Mouse (Mus musculus) liver, embryonic 12.5 days (tissue): ENCODE measurements at regions not wholly inside any gene's neighbourhood (a gene's known extent, or its start where the extent isn't known, plus 50 kb on each side); places are given as distances from the start of the nearest gene placed in this dataset.
"Not testable (repeated sequence)": the region's sequence is repeated elsewhere in the genome, so short reads cannot be mapped to it uniquely, and the experiment has no call there.

Experiments
- ATAC-seq: fragments of 200-750 bp; cut with Nextera tagmentation; 2 replicates; pipeline ENCODE4 v1.8.0; 2017; ENCODE audit warnings: moderate number of reproducible peaks, mild to moderate bottlenecking, moderate library complexity
- H3K27ac ChIP-seq: fragments of 300-500 bp; sonication (generic); 2 replicates; pipeline ENCODE4 v1.5.1; 2016; ENCODE audit warnings: mild to moderate bottlenecking
- H3K27me3 ChIP-seq: fragments of 300-500 bp; sonication (generic); replicated peaks from 2 replicates; pipeline ENCODE4 v1.6.1; 2016; ENCODE audit warnings: mild to moderate bottlenecking, moderate library complexity
- H3K36me3 ChIP-seq: fragments of 300-500 bp; sonication (generic); 2 replicates; pipeline ENCODE4 v1.6.1; 2016; ENCODE audit warnings: mild to moderate bottlenecking, moderate library complexity
- H3K4me1 ChIP-seq: fragments of 300-500 bp; sonication (generic); 2 replicates; pipeline ENCODE4 v1.6.1; 2016
- H3K4me2 ChIP-seq: fragments of 300-500 bp; sonication (generic); 2 replicates; pipeline ENCODE4 v1.6.1; 2016; ENCODE audit warnings: mild to moderate bottlenecking, moderate library complexity
- H3K4me3 ChIP-seq: fragments of 300-500 bp; sonication (generic); 2 replicates; pipeline ENCODE4 v1.5.1; 2016; ENCODE audit warnings: mild to moderate bottlenecking, moderate library complexity
- H3K9ac ChIP-seq: fragments of 300-500 bp; sonication (generic); 2 replicates; pipeline ENCODE4 v1.6.1; 2016; ENCODE audit warnings: mild to moderate bottlenecking, moderate library complexity
- H3K9me3 ChIP-seq: fragments of 300-500 bp; sonication (generic); replicated peaks from 2 replicates; pipeline ENCODE4 v1.6.1; 2016; ENCODE audit warnings: mild to moderate bottlenecking, moderate library complexity
- WGBS: fragments of 180-500 bp; shearing (Covaris S2); methylation state at CpG from one replicate; pipeline ENCODE4 v1.1.7; 2016; ENCODE audit not compliant: insufficient replicate concordance; 5-methylcytosine and 5-hydroxymethylcytosine counted together

DNA sequence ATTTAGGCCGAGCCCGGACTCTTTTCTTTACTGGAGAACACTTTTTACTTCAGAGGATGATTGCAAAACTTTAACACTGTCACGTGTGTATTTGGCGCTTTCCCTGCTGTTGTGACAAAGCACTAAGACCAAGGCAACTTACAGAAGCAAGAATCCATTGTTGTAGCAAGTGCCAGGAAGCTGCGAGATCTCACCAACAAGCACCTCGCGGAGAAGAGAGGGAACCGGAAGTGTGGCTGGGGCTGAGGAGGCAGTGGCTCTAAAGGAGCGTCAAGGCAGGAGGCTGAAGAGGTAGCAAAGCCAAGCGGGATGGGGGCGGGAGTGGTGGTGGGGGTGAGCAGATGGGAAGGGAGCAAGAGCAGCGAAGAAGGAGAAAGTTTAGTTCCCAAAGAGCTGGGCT is 121.7 kb upstream of the Ubl3 start:
- ATAC-seq, result no peak

GRCm38 (mm10) chr5:148662281-148662741 is 109.7 kb upstream of the Ubl3 start:
- Histone ChIP-seq H3K27me3 (peaks cover 37% of the 10 kb centered on the region), H3K9ac (no peak overlapping the region), H3K4me2 (no peak overlapping the region), H3K9me3 (peaks cover 7% of the 10 kb centered on the region), H3K36me3 (no peaks in the 10 kb centered on the region), H3K4me1 (no peaks in the 10 kb centered on the region), H3K4me3 (no peak overlapping the region), H3K27ac (no peak overlapping the region)
- WGBS, result 77% methylated on average over 15 of the region's 15 CpGs
- ATAC-seq, result no peak

More for the DNA sequence above, 121.7 kb upstream of the Ubl3 start:
- Histone ChIP-seq H3K9ac (no peak overlapping the region), H3K4me3 (no peak overlapping the region), H3K9me3 (peaks cover 7% of the 10 kb centered on the region), H3K4me1 (peaks cover 1% of the 10 kb centered on the region; the same call in 1 of the 2 replicates), H3K27me3 (no peaks in the 10 kb centered on the region), H3K4me2 (no peak overlapping the region), H3K27ac (no peak overlapping the region), H3K36me3 (no peaks in the 10 kb centered on the region)
- 58% methylated on average over 12 of the region's 12 CpGs for WGBS

DNA sequence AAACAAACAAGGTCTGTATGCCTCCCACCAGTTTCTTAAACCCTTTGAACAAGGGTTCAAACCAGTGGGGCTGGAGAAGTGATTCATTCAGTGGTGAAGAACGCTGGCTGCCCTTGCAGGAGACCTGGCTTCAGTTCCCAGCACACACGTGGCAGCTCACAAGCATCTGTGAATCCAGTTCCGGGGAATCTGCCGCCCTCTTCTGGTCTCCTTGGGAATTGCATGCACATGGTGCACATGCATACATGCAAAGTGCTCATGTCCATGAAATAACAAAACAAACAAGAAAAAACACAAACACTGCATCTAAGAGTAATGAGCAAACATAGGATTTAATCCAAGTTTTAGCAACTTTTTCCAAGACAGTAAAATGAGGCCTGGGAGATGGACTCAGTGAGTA is 108.5 kb upstream of the Ubl3 start:
- no peaks in the 10 kb centered on the region for H3K4me1 ChIP-seq
- no peak overlapping the region for H3K4me2 ChIP-seq
- H3K36me3 ChIP-seq, result no peaks in the 10 kb centered on the region
- H3K4me3 ChIP-seq, result no peak overlapping the region
- no peak for ATAC-seq
- 76% methylated on average over 4 of the region's 4 CpGs for WGBS
- H3K27ac ChIP-seq, result no peak overlapping the region
- peaks cover 26% of the 10 kb centered on the region for H3K27me3 ChIP-seq
- H3K9ac ChIP-seq, result no peak overlapping the region
- peaks cover 7% of the 10 kb centered on the region for H3K9me3 ChIP-seq

DNA sequence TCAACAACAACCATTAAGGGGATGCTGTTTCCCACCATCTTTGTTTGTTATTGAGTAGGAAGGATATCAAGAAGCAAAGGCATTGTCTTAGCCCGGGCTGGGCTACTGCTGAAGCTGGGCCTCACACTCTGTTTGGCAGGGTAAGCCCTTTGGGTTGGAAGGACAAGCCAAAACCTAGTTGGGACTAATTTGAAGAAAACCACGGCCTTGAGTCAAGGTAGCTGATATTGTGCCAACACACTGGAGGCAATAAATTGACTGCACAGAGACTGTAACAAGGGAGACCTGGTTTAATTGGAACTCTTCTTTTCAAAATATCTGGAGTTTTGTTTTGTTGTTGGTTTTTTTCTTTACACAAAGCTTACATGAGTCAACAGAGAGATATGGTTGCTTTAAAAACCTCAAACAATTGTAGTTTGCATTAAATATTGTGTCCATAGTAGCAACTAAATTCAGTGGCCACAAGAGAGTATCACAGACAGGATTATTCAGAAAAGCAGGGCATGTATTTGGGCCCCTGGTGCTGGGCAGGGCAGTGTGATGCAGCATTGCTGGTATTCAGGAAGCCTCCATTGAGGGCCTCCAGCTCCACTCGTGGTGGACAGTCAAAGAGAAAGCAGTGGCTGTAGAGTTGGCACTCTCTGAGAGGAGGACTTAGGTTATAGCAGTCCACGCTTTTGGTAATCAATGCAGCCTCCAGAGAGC is 105.5 kb upstream of the Ubl3 start:
- peaks cover 7% of the 10 kb centered on the region for H3K9me3 ChIP-seq
- no peak overlapping the region for H3K4me2 ChIP-seq
- no peak overlapping the region for H3K27ac ChIP-seq
- no peak overlapping the region for H3K9ac ChIP-seq
- no peak overlapping the region for H3K4me3 ChIP-seq
- ATAC-seq, result no peak
- no peaks in the 10 kb centered on the region for H3K36me3 ChIP-seq
- H3K4me1 ChIP-seq, result no peaks in the 10 kb centered on the region; the same call in 1 of the 2 replicates
- 55% methylated on average over 4 of the region's 4 CpGs for WGBS
- peaks cover 13% of the 10 kb centered on the region for H3K27me3 ChIP-seq

DNA sequence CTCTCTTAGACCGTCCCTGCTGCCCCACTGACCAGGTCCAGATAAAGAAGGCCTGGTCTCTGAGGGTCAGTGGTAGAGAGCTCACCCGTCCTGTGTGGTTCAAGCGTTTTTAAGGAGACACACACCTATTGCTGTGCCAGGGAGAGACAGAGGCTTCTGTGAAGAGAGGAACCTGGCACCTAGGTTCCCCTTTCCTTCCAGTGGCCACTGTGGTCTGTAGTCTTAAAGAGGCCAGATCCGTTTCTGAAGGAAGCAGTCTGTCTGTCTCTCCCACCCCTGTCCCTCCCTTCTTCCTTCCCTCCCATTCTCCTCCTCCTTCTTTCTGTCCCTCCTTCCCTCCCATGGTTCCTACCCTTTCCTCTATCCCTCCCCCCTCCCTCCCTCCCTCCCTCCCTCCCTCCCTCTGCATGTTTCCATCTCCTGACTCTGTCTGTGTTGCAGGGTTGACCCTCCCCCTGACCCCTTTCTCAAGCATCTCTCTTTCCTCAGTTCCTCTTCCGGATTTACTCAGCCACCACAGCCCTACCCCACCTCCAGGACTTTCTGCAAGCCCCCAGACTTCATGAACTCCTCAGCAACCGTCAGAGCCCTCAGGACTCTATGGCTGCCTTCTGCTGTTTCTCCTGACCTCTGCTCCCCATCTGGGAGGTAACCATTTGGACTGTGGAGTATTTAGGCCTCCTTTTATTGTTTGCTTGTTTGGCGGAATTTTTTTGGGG is 100.1 kb upstream of the Ubl3 start:
- H3K36me3 ChIP-seq, result no peaks in the 10 kb centered on the region
- no peak overlapping the region for H3K4me3 ChIP-seq
- H3K4me2 ChIP-seq, result no peak overlapping the region
- no peak overlapping the region for H3K9ac ChIP-seq
- H3K9me3 ChIP-seq, result no peaks in the 10 kb centered on the region
- no peak overlapping the region for H3K27ac ChIP-seq
- ATAC-seq, result no peak
- 39% methylated on average over 6 of the region's 7 CpGs for WGBS
- H3K4me1 ChIP-seq, result no peaks in the 10 kb centered on the region; the same call in 1 of the 2 replicates
- 0 out of 2 replicates have a peak, but pooled peaks cover 4% of the 10 kb centered on the region for H3K27me3 ChIP-seq

DNA sequence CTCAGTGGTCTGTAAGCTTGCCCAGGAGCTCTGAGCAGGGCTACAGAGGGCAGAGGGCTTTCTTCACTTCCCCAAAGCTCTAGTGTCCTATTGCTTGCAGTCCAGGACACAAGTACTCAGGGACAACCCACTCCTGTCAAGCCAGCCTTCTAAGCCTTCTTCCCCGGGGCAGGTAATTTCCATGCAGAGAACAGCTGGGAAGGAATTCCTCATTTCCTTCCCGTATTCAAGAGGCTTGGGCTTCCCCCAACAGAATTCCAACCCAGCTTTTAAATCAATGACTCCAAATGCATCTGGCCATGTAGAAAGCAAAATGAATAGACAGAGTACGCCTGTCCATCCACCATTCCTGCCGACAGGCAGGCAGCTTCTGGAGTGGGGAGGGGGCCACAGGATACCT is 99.1 kb upstream of the Ubl3 start:
- H3K4me3 ChIP-seq, result no peak overlapping the region
- no peak overlapping the region for H3K27ac ChIP-seq
- 52% methylated on average over 4 of the region's 4 CpGs for WGBS
- no peak for ATAC-seq
- H3K9me3 ChIP-seq, result no peaks in the 10 kb centered on the region
- H3K27me3 ChIP-seq, result 0 out of 2 replicates have a peak, but pooled peaks cover 4% of the 10 kb centered on the region
- H3K4me2 ChIP-seq, result no peak overlapping the region
- H3K9ac ChIP-seq, result no peak overlapping the region
- no peaks in the 10 kb centered on the region; the same call in 1 of the 2 replicates for H3K4me1 ChIP-seq
- no peaks in the 10 kb centered on the region for H3K36me3 ChIP-seq

DNA sequence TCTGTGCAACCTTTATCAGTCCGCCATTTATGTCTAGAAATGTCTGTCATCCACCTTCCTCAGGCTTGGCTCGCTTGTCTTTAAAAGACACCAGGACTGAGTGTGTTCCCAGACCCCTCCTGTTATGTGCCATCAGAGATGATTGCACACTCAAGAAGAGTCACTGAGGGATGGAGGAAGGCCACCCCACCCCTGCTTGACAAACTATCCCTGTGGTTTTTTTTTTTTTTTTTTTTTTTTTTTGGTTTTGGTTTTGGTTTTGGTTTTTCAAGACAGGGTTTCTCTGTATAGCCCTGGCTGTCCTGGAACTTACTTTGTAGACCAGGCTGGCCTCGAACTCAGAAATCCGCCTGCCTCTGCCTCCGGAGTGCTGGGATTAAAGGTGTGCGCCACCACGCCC is 97.0 kb upstream of the Ubl3 start:
- H3K27ac ChIP-seq, H3K4me3 ChIP-seq, H3K36me3 ChIP-seq, H3K4me1 ChIP-seq, ATAC-seq, H3K27me3 ChIP-seq, H3K9me3 ChIP-seq, H3K9ac ChIP-seq, H3K4me2 ChIP-seq: not testable (repeated sequence)
- WGBS, result 76% methylated on average over 7 of the region's 7 CpGs

- Histone ChIP-seq H3K4me1 (no peaks in the 10 kb centered on the region; the same call in 1 of the 2 replicates), H3K9ac (no peak overlapping the region), H3K36me3 (no peaks in the 10 kb centered on the region), H3K27ac (no peak overlapping the region), H3K4me3 (no peak overlapping the region), H3K4me2 (no peak overlapping the region), H3K27me3 (0 out of 2 replicates have a peak, but pooled peaks cover 7% of the 10 kb centered on the region), H3K9me3 (0 out of 2 replicates have a peak, but pooled peaks cover 4% of the 10 kb centered on the region)
- 68% methylated on average over 9 of the region's 9 CpGs for WGBS
- ATAC-seq, result no peak
Observed at GRCm38 (mm10) chr5:148649123-148649522, 96.5 kb upstream of the Ubl3 start.

GRCm38 (mm10) chr5:148647644-148648043 is 95.1 kb upstream of the Ubl3 start:
- H3K9ac ChIP-seq, result no peak overlapping the region
- H3K4me3 ChIP-seq, result no peak overlapping the region
- H3K36me3 ChIP-seq, result no peaks in the 10 kb centered on the region
- H3K4me1 ChIP-seq, result no peaks in the 10 kb centered on the region
- WGBS, result 40% methylated on average over 2 of the region's 2 CpGs
- no peak for ATAC-seq
- H3K27ac ChIP-seq, result no peak overlapping the region
- H3K27me3 ChIP-seq, result 0 out of 2 replicates have a peak, but pooled peaks cover 7% of the 10 kb centered on the region
- 0 out of 2 replicates have a peak, but pooled peaks cover 6% of the 10 kb centered on the region for H3K9me3 ChIP-seq
- H3K4me2 ChIP-seq, result no peak overlapping the region

DNA sequence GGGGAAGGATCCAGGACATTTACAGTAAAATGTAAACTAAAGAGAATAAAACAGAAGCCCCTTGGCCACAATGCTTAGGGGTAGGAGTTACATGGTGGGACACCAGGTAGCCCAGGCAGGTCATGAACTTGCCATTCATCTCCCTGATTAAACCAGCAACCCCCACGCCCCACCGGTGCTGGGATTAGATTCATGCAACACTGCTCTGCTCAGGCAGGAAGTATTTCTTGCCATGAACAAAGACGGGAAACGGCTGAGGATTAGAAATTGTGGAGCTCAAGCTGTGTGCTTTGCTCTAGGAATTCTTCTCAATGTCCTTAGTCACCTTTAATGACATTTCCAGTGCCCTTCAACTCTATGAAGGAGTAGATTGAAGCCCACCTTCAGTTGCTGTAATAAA is 93.2 kb upstream of the Ubl3 start:
- Histone ChIP-seq H3K27ac (no peak overlapping the region), H3K4me2 (no peak overlapping the region), H3K4me3 (no peak overlapping the region), H3K27me3 (peaks cover 16% of the 10 kb centered on the region; the same call in 1 of the 2 replicates), H3K36me3 (no peaks in the 10 kb centered on the region), H3K9ac (no peak overlapping the region), H3K9me3 (0 out of 2 replicates have a peak, but pooled peaks cover 6% of the 10 kb centered on the region), H3K4me1 (no peaks in the 10 kb centered on the region)
- ATAC-seq, result no peak
- WGBS, result 60% methylated on average over 4 of the region's 4 CpGs

GRCm38 (mm10) chr5:148645191-148645681 is 92.6 kb upstream of the Ubl3 start:
- no peaks in the 10 kb centered on the region for H3K4me1 ChIP-seq
- no peak overlapping the region for H3K27ac ChIP-seq
- H3K9me3 ChIP-seq, result 0 out of 2 replicates have a peak, but pooled peaks cover 6% of the 10 kb centered on the region
- H3K27me3 ChIP-seq, result peaks cover 16% of the 10 kb centered on the region; the same call in 1 of the 2 replicates
- 79% methylated on average over 10 of the region's 10 CpGs for WGBS
- H3K36me3 ChIP-seq, result no peaks in the 10 kb centered on the region
- H3K4me2 ChIP-seq, result no peak overlapping the region
- no peak for ATAC-seq
- no peak overlapping the region for H3K9ac ChIP-seq
- no peak overlapping the region for H3K4me3 ChIP-seq

- H3K27ac ChIP-seq, result no peak overlapping the region
- no peaks in the 10 kb centered on the region for H3K36me3 ChIP-seq
- no peak overlapping the region for H3K4me3 ChIP-seq
- peaks cover 16% of the 10 kb centered on the region; the same call in 1 of the 2 replicates for H3K27me3 ChIP-seq
- no peaks in the 10 kb centered on the region for H3K4me1 ChIP-seq
- 0 out of 2 replicates have a peak, but pooled peaks cover 6% of the 10 kb centered on the region for H3K9me3 ChIP-seq
- no peak overlapping the region for H3K9ac ChIP-seq
- 82% methylated on average over 7 of the region's 7 CpGs for WGBS
- no peak overlapping the region for H3K4me2 ChIP-seq
- no peak for ATAC-seq
Observed at GRCm38 (mm10) chr5:148644345-148644744, 91.8 kb upstream of the Ubl3 start.
